Mouse (Mus musculus) lung, postnatal 36 days (tissue): ENCODE results near the gene Ttc7b.

ENCODE experiments used
- DNase-seq: peaks from one replicate; pipeline ENCODE4 v3.0.0; 2022; ENCODE audit warnings: mixed read lengths

Ttc7b gene

GRCm38 (mm10) chr12:100294457-100294856 is 226.2 kb downstream of the Ttc7b start:
- DNase-seq = no peak

- no peak for DNase-seq
These were observed 226.7 kb downstream of the Ttc7b start for GRCm38 (mm10) chr12:100293956-100294355.

- no peak for DNase-seq
These were observed 229.6 kb downstream of the Ttc7b start for GRCm38 (mm10) chr12:100290711-100291685.

GRCm38 (mm10) chr12:100290178-100290531 is 230.5 kb downstream of the Ttc7b start:
- no peak for DNase-seq

- DNase-seq = peak; percentile 84
These were observed 231.1 kb downstream of the Ttc7b start for GRCm38 (mm10) chr12:100289267-100290177.

- DNase-seq = peak; percentile 49
These were observed 232.6 kb downstream of the Ttc7b start for GRCm38 (mm10) chr12:100288018-100288417.

GRCm38 (mm10) chr12:100287565-100287964 is 233.1 kb downstream of the Ttc7b start:
- no peak for DNase-seq

GRCm38 (mm10) chr12:100283283-100283682 is 237.3 kb downstream of the Ttc7b start:
- no peak for DNase-seq

- peak; percentile 84 for DNase-seq
These were observed 238.4 kb downstream of the Ttc7b start for GRCm38 (mm10) chr12:100282025-100282885.

GRCm38 (mm10) chr12:100280972-100281794 is 239.4 kb downstream of the Ttc7b start:
- peak; percentile 76 for DNase-seq

GRCm38 (mm10) chr12:100279898-100280297 is 240.7 kb downstream of the Ttc7b start:
- peak; percentile 44 for DNase-seq

GRCm38 (mm10) chr12:100278358-100278757 is 242.3 kb downstream of the Ttc7b start:
- no peak for DNase-seq

GRCm38 (mm10) chr12:100277534-100277905 is 243.1 kb downstream of the Ttc7b start:
- no peak for DNase-seq

- DNase-seq = peak; percentile 96
These were observed 243.8 kb downstream of the Ttc7b start for GRCm38 (mm10) chr12:100276607-100277533.

GRCm38 (mm10) chr12:100275850-100276249 is 244.8 kb downstream of the Ttc7b start:
- DNase-seq = peak; percentile 92

- peak; percentile 38 for DNase-seq
These were observed 247.6 kb downstream of the Ttc7b start for GRCm38 (mm10) chr12:100273033-100273432.

GRCm38 (mm10) chr12:100269967-100270662 is 250.5 kb downstream of the Ttc7b start:
- DNase-seq = peak; percentile 35

- peak; percentile 67 for DNase-seq
These were observed 252.6 kb downstream of the Ttc7b start for GRCm38 (mm10) chr12:100268011-100268410.

- no peak for DNase-seq
These were observed 254.9 kb downstream of the Ttc7b start for GRCm38 (mm10) chr12:100265546-100266309.
